Mouse (Mus musculus): ENCODE results near the gene Ecsit. TPM values are rescaled to one million over a fixed set of nuclear protein-coding genes. Genes with fewer than 3 reads are reported as not detected.
A peak's percentile ranks its signal among the peaks of the same experiment; 100 is the strongest.

The Ecsit gene
- polyA plus RNA-seq, 1 experiment from 2014 or later = 34.6 TPM

DNA sequence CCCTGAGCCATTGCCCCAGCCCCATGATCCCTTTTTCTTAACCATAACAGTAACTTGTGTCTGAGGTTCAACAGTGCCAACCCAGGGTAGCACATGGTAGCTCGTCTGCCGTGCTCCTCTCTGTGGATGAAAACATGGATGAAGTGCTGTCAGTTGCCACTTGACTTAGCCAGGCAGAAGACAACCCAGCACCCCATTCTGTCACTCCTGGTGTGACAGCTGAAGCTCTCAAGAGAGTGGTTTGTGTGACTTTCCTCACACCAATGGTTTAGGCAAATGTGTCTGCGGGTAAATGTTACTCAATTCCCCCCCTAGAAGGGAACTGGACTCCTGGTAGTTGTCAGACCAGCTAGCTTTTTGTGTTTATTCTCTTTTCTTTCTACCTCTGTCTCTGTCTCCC, 36.8 kb upstream of the Ecsit start:
- WGBS = 87% methylated on average over 3 of the region's 3 CpGs

DNA sequence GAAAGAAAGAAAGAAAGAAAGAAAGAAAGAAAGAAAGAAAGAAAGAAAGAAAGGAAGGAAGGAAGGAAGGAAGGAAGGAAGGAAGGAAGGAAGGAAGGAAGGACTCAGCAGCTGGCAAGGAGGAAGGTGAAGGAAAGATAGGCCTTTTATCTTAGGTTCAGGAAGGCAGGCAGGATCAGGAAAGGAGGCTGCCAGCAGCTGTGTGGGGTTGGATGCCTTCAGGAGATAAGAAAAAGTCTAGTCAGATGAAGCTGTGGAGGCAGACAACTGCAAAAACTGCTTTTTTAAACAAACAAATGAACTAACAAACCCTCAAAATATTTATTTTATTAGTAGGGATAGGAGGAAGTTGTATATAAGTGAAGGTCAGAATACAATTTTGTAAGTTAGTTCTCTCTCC, 36.3 kb upstream of the Ecsit start:
- no peaks in the 10 kb centered on the region for H3K36me3 ChIP-seq (ENCODE audit: control insufficient read depth, insufficient read depth, low read length)
- ATAC-seq (replicated peaks; ENCODE audit: low FRiP score) (no peak), DNase-seq (ENCODE audit: low spot score) (no peak)
- no peak overlapping the region for H3K4me3 ChIP-seq (ENCODE audit: low read depth, low read length)
- no peaks in the 10 kb centered on the region; the same call in 1 of the 2 replicates for H3K4me1 ChIP-seq (replicated peaks; ENCODE audit: control insufficient read depth, insufficient read depth, low read length)
- H3K27me3 ChIP-seq (ENCODE audit: control insufficient read depth, insufficient read depth, low read length) = no peaks in the 10 kb centered on the region
- no peak overlapping the region for H3K9ac ChIP-seq (ENCODE audit: low read length)
- H3K4me2 ChIP-seq (ENCODE audit: low read depth, low read length, severe bottlenecking) = no peak overlapping the region
- no peak overlapping the region for H3K27ac ChIP-seq (ENCODE audit: low read depth, low read length)
- H3K9me3 ChIP-seq (ENCODE audit: control insufficient read depth, low read length) = no peaks in the 10 kb centered on the region

More for the DNA sequence above, 36.8 kb upstream of the Ecsit start:
- no peak overlapping the region for H3K4me2 ChIP-seq (ENCODE audit: low read depth, low read length, severe bottlenecking)
- no peak overlapping the region for H3K9ac ChIP-seq (ENCODE audit: low read length)
- ATAC-seq (replicated peaks; ENCODE audit: low FRiP score) (no peak), DNase-seq (ENCODE audit: low spot score) (no peak)
- H3K4me1 ChIP-seq (replicated peaks; ENCODE audit: control insufficient read depth, insufficient read depth, low read length) = no peaks in the 10 kb centered on the region; the same call in 1 of the 2 replicates
- no peaks in the 10 kb centered on the region for H3K9me3 ChIP-seq (ENCODE audit: control insufficient read depth, low read length)
- H3K4me3 ChIP-seq (ENCODE audit: low read depth, low read length) = no peak overlapping the region
- H3K27me3 ChIP-seq (ENCODE audit: control insufficient read depth, insufficient read depth, low read length) = no peaks in the 10 kb centered on the region
- H3K27ac ChIP-seq (ENCODE audit: low read depth, low read length) = no peak overlapping the region
- no peaks in the 10 kb centered on the region for H3K36me3 ChIP-seq (ENCODE audit: control insufficient read depth, insufficient read depth, low read length)

DNA sequence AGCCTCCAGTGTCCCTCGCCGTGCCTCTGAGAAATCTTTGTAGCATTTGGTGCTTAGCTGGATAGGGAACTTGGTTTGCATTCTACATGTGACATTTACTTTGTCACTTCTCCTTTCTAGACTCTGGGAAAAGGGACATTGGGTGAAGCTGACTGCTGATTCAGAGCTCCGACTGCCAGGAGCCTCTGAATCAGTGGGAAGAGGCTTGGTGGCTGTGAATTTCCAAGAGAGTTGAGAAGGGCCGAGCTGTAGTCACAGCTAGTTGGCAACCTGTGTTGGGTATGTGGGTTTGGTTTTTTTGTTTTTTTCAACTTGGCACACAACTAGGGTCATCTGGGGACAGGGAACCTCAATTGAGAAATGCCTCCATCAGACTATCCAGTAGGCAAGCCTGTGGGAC, 34.3 kb upstream of the Ecsit start:
- no peak for DNase-seq (ENCODE audit: low spot score)
- no peak for ATAC-seq (replicated peaks; ENCODE audit: low FRiP score)
- H3K9me3 ChIP-seq (ENCODE audit: control insufficient read depth, low read length) = no peaks in the 10 kb centered on the region

GRCm38 (mm10) chr9:22117754-22118456, 32.7 kb upstream of the Ecsit start:
- 41% methylated on average over 10 of the region's 10 CpGs for WGBS
- Histone ChIP-seq H3K9me3 (ENCODE audit: control insufficient read depth, low read length) (no peaks in the 10 kb centered on the region), H3K36me3 (ENCODE audit: control insufficient read depth, insufficient read depth, low read length) (no peaks in the 10 kb centered on the region; the same call in 1 of the 2 replicates), H3K4me2 (ENCODE audit: low read depth, low read length, severe bottlenecking) (peak overlapping the region; percentile 85), H3K27ac (ENCODE audit: low read depth, low read length) (no peak overlapping the region), H3K4me3 (ENCODE audit: low read depth, low read length) (peak overlapping the region; percentile 92), H3K4me1 (replicated peaks; ENCODE audit: control insufficient read depth, insufficient read depth, low read length) (peaks cover 5% of the 10 kb centered on the region), H3K9ac (ENCODE audit: low read length) (no peak overlapping the region; the same call in 1 of the 2 replicates), H3K27me3 (ENCODE audit: control insufficient read depth, insufficient read depth, low read length) (no peaks in the 10 kb centered on the region)
- DNase-seq (ENCODE audit: low spot score) = peak; percentile 67
- no peak for ATAC-seq (replicated peaks; ENCODE audit: low FRiP score)

More for the DNA sequence above, 34.3 kb upstream of the Ecsit start:
- Histone ChIP-seq H3K4me3 (ENCODE audit: low read depth, low read length) (no peak overlapping the region), H3K4me2 (ENCODE audit: low read depth, low read length, severe bottlenecking) (no peak overlapping the region), H3K4me1 (replicated peaks; ENCODE audit: control insufficient read depth, insufficient read depth, low read length) (peaks cover 5% of the 10 kb centered on the region), H3K27ac (ENCODE audit: low read depth, low read length) (no peak overlapping the region), H3K9ac (ENCODE audit: low read length) (no peak overlapping the region), H3K27me3 (ENCODE audit: control insufficient read depth, insufficient read depth, low read length) (no peaks in the 10 kb centered on the region), H3K36me3 (ENCODE audit: control insufficient read depth, insufficient read depth, low read length) (no peaks in the 10 kb centered on the region)
- WGBS = 86% methylated on average over 4 of the region's 4 CpGs

GRCm38 (mm10) chr9:22116740-22117426, 31.6 kb upstream of the Ecsit start, which contains the start of gene Elof1:
Gene Elof1 (minus strand): TSS chr9:22117172.
- Histone ChIP-seq H3K36me3 (ENCODE audit: control insufficient read depth, insufficient read depth, low read length) (no peaks in the 10 kb centered on the region; the same call in 1 of the 2 replicates), H3K4me1 (replicated peaks; ENCODE audit: control insufficient read depth, insufficient read depth, low read length) (peaks cover 5% of the 10 kb centered on the region), H3K27me3 (ENCODE audit: control insufficient read depth, insufficient read depth, low read length) (no peaks in the 10 kb centered on the region), H3K9me3 (ENCODE audit: control insufficient read depth, low read length) (no peaks in the 10 kb centered on the region), H3K27ac (ENCODE audit: low read depth, low read length) (no peak within 1 kb of the TSS; the same call in 1 of the 2 replicates), H3K4me3 (ENCODE audit: low read depth, low read length) (peak within 1 kb of the TSS; percentile 92), H3K4me2 (ENCODE audit: low read depth, low read length, severe bottlenecking) (peak within 1 kb of the TSS; percentile 85), H3K9ac (ENCODE audit: low read length) (peak within 1 kb of the TSS; percentile 83)
- under 1% methylated on average over 52 of the region's 52 CpGs for WGBS
- ATAC-seq (replicated peaks; ENCODE audit: low FRiP score) (peak; percentile 94), DNase-seq (ENCODE audit: low spot score) (peak; percentile 95)

GRCm38 (mm10) chr9:22116086-22116485, 30.8 kb upstream of the Ecsit start:
- no peak for DNase-seq (ENCODE audit: low spot score)
- 46% methylated on average over 15 of the region's 15 CpGs for WGBS

GRCm38 (mm10) chr9:22115635-22116034, 30.4 kb upstream of the Ecsit start:
- 91% methylated on average over 4 of the region's 4 CpGs for WGBS
- no peak for DNase-seq (ENCODE audit: low spot score)
- peak overlapping the region; percentile 85; the same call in 1 of the 2 replicates for H3K4me2 ChIP-seq (ENCODE audit: low read depth, low read length, severe bottlenecking)
- no peaks in the 10 kb centered on the region; the same call in 1 of the 2 replicates for H3K36me3 ChIP-seq (ENCODE audit: control insufficient read depth, insufficient read depth, low read length)
- ATAC-seq (replicated peaks; ENCODE audit: low FRiP score) = no peak
- peak overlapping the region; percentile 83; the same call in 1 of the 2 replicates for H3K9ac ChIP-seq (ENCODE audit: low read length)
- no peaks in the 10 kb centered on the region for H3K27me3 ChIP-seq (ENCODE audit: control insufficient read depth, insufficient read depth, low read length)
- no peaks in the 10 kb centered on the region for H3K9me3 ChIP-seq (ENCODE audit: control insufficient read depth, low read length)
- H3K4me3 ChIP-seq (ENCODE audit: low read depth, low read length) = no peak overlapping the region
- H3K4me1 ChIP-seq (replicated peaks; ENCODE audit: control insufficient read depth, insufficient read depth, low read length) = peaks cover 5% of the 10 kb centered on the region
- no peak overlapping the region for H3K27ac ChIP-seq (ENCODE audit: low read depth, low read length)

More at GRCm38 (mm10) chr9:22116086-22116485, 30.8 kb upstream of the Ecsit start:
- Histone ChIP-seq H3K27ac (ENCODE audit: low read depth, low read length) (no peak overlapping the region), H3K4me3 (ENCODE audit: low read depth, low read length) (peak overlapping the region; percentile 92), H3K4me2 (ENCODE audit: low read depth, low read length, severe bottlenecking) (peak overlapping the region; percentile 85), H3K4me1 (replicated peaks; ENCODE audit: control insufficient read depth, insufficient read depth, low read length) (peaks cover 5% of the 10 kb centered on the region), H3K9me3 (ENCODE audit: control insufficient read depth, low read length) (no peaks in the 10 kb centered on the region), H3K27me3 (ENCODE audit: control insufficient read depth, insufficient read depth, low read length) (no peaks in the 10 kb centered on the region), H3K36me3 (ENCODE audit: control insufficient read depth, insufficient read depth, low read length) (no peaks in the 10 kb centered on the region; the same call in 1 of the 2 replicates), H3K9ac (ENCODE audit: low read length) (peak overlapping the region; percentile 83)
- no peak for ATAC-seq (replicated peaks; ENCODE audit: low FRiP score)

DNA sequence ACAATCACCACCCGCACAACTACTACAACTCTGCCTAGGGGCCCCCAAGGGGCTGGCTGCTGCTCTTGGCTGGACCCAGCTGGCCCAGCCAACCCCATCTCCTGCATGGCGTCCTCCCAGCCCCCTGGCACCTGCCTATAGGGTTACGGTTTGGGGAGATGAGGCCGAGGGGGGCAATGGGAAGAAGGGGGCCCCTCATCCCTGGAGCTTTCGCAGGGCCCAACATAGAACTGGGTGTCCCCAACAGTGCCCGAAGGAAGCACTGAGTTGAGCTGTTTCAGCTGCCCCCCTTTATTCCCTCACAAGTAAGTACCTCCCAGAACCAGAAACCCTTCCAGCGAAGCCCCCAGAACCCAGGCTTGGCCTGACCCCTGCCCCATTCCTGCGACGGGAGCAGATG, 23.0 kb upstream of the Ecsit start:
- Histone ChIP-seq H3K4me1 (replicated peaks; ENCODE audit: control insufficient read depth, insufficient read depth, low read length) (no peaks in the 10 kb centered on the region), H3K36me3 (ENCODE audit: control insufficient read depth, insufficient read depth, low read length) (no peaks in the 10 kb centered on the region; the same call in 1 of the 2 replicates), H3K27ac (ENCODE audit: low read depth, low read length) (no peak overlapping the region), H3K4me3 (ENCODE audit: low read depth, low read length) (no peak overlapping the region), H3K9me3 (ENCODE audit: control insufficient read depth, low read length) (no peaks in the 10 kb centered on the region), H3K27me3 (ENCODE audit: control insufficient read depth, insufficient read depth, low read length) (no peaks in the 10 kb centered on the region), H3K4me2 (ENCODE audit: low read depth, low read length, severe bottlenecking) (no peak overlapping the region), H3K9ac (ENCODE audit: low read length) (no peak overlapping the region)
- 88% methylated on average over 9 of the region's 9 CpGs for WGBS
- DNase-seq (ENCODE audit: low spot score) (no peak), ATAC-seq (replicated peaks; ENCODE audit: low FRiP score) (no peak)

Data from forebrain, embryonic 11.5 days (tissue).